Mouse (Mus musculus): ENCODE results near the gene Pip4k2c.

GRCm38 (mm10) chr10:127200279-127200678, 11.1 kb downstream of the Pip4k2c start:
- TF ChIP-seq CTCF (IDR thresholded peaks at IDR 0.05; ENCODE audit: extremely low read depth, insufficient read depth, insufficient read length, insufficient replicate concordance) = no peak
- no peak for TF ChIP-seq POLR2A (IDR thresholded peaks at IDR 0.05; ENCODE audit: low read depth, low read length)
